Mouse (Mus musculus): Measurements from ENCODE around the gene Hnf1b.
A peak's percentile ranks its signal among the peaks of the same experiment; 100 is the strongest.

The Hnf1b gene

GRCm38 (mm10) chr11:83853221-83853792, 3.4 kb downstream of the Hnf1b start:
- DNase-seq, result peak; percentile 39

GRCm38 (mm10) chr11:83854091-83854490, 4.2 kb downstream of the Hnf1b start:
- DNase-seq, result no peak

GRCm38 (mm10) chr11:83854707-83855106, 4.8 kb downstream of the Hnf1b start:
- DNase-seq, result no peak

GRCm38 (mm10) chr11:83857256-83857655, 7.4 kb downstream of the Hnf1b start:
- no peak for DNase-seq

- no peak for DNase-seq
Measured at GRCm38 (mm10) chr11:83865286-83865685, 15.4 kb downstream of the Hnf1b start.

GRCm38 (mm10) chr11:83867571-83867970, 17.7 kb downstream of the Hnf1b start:
- DNase-seq, result no peak

GRCm38 (mm10) chr11:83869147-83869546, 19.3 kb downstream of the Hnf1b start:
- peak; percentile 71 for DNase-seq

GRCm38 (mm10) chr11:83869686-83870085, 19.8 kb downstream of the Hnf1b start:
- DNase-seq, result peak; percentile 35

GRCm38 (mm10) chr11:83871780-83872554, 22.1 kb downstream of the Hnf1b start:
- no peak for DNase-seq

GRCm38 (mm10) chr11:83873509-83873908, 23.6 kb downstream of the Hnf1b start:
- peak; percentile 53 for DNase-seq

- DNase-seq, result peak; percentile 54
Measured at GRCm38 (mm10) chr11:83876630-83877029, 26.8 kb downstream of the Hnf1b start.

GRCm38 (mm10) chr11:83877765-83878164, 27.9 kb downstream of the Hnf1b start:
- peak; percentile 79 for DNase-seq

- DNase-seq, result peak; percentile 41
Measured at GRCm38 (mm10) chr11:83878417-83878952, 28.6 kb downstream of the Hnf1b start.

- peak; percentile 28 for DNase-seq
Measured at GRCm38 (mm10) chr11:83879130-83879529, 29.3 kb downstream of the Hnf1b start.

- no peak for DNase-seq
Measured at GRCm38 (mm10) chr11:83881438-83881837, 31.6 kb downstream of the Hnf1b start.

- peak; percentile 72 for DNase-seq
Measured at GRCm38 (mm10) chr11:83882552-83882951, 32.7 kb downstream of the Hnf1b start.

GRCm38 (mm10) chr11:83883074-83883473, 33.2 kb downstream of the Hnf1b start:
- no peak for DNase-seq

GRCm38 (mm10) chr11:83883812-83884211, 33.9 kb downstream of the Hnf1b start:
- DNase-seq, result peak; percentile 60

- DNase-seq, result no peak
Measured at GRCm38 (mm10) chr11:83885175-83885574, 35.3 kb downstream of the Hnf1b start.

GRCm38 (mm10) chr11:83886746-83887145, 36.9 kb downstream of the Hnf1b start:
- DNase-seq, result peak; percentile 65

- peak; percentile 43 for DNase-seq
Measured at GRCm38 (mm10) chr11:83891366-83891765, 41.5 kb downstream of the Hnf1b start.

- DNase-seq, result no peak
Measured at GRCm38 (mm10) chr11:83893325-83893724, 43.5 kb downstream of the Hnf1b start.

- DNase-seq, result no peak
Measured at GRCm38 (mm10) chr11:83896430-83897410, 46.9 kb downstream of the Hnf1b start.
